Mouse (Mus musculus): ENCODE measurements at regions not wholly inside any gene's neighbourhood (a gene's known extent, or its start where the extent isn't known, plus 50 kb on each side); places are given as distances from the start of the nearest gene placed in this dataset.

GRCm38 (mm10) chr1:137963656-137964055 lies 211.9 kb downstream of the Ptprc start:
- 79% methylated on average over 6 of the region's 6 CpGs for WGBS (ENCODE audit: insufficient replicate concordance)
- H3K27ac ChIP-seq = no peak overlapping the region
- no peak overlapping the region for H3K4me3 ChIP-seq (replicated peaks)
- no peak for DNase-seq
- H3K9ac ChIP-seq = no peak overlapping the region
- H3K4me1 ChIP-seq (replicated peaks) = no peaks in the 10 kb centered on the region
- no peak overlapping the region for H3K4me2 ChIP-seq
- H3K36me3 ChIP-seq = 0 out of 2 replicates have a peak, but pooled peaks cover 4% of the 10 kb centered on the region
- no peaks in the 10 kb centered on the region for H3K9me3 ChIP-seq (replicated peaks)
- no peaks in the 10 kb centered on the region for H3K27me3 ChIP-seq
- ATAC-seq (ENCODE audit: low read depth) = no peak

- Histone ChIP-seq H3K9ac (no peak overlapping the region), H3K27ac (no peak overlapping the region), H3K27me3 (no peaks in the 10 kb centered on the region), H3K36me3 (0 out of 2 replicates have a peak, but pooled peaks cover 4% of the 10 kb centered on the region), H3K9me3 (replicated peaks) (no peaks in the 10 kb centered on the region), H3K4me2 (no peak overlapping the region), H3K4me3 (replicated peaks) (no peak overlapping the region), H3K4me1 (replicated peaks) (no peaks in the 10 kb centered on the region)
- ATAC-seq (ENCODE audit: low read depth) = no peak
- WGBS (ENCODE audit: insufficient replicate concordance) = 61% methylated on average over 3 of the region's 3 CpGs
- DNase-seq = no peak
Observed at GRCm38 (mm10) chr1:137958040-137958439, 217.5 kb downstream of the Ptprc start.

GRCm38 (mm10) chr1:137955993-137956392 lies 219.5 kb downstream of the Ptprc start:
- Histone ChIP-seq H3K36me3 (no peaks in the 10 kb centered on the region), H3K4me2 (no peak overlapping the region), H3K9me3 (replicated peaks) (no peaks in the 10 kb centered on the region), H3K9ac (no peak overlapping the region), H3K4me3 (replicated peaks) (no peak overlapping the region), H3K27ac (no peak overlapping the region), H3K27me3 (no peaks in the 10 kb centered on the region), H3K4me1 (replicated peaks) (no peaks in the 10 kb centered on the region)
- no peak for DNase-seq
- ATAC-seq (ENCODE audit: low read depth) = no peak
- 66% methylated on average over 3 of the region's 3 CpGs for WGBS (ENCODE audit: insufficient replicate concordance)

GRCm38 (mm10) chr1:137955139-137955538 lies 220.4 kb downstream of the Ptprc start:
- H3K27me3 ChIP-seq = no peaks in the 10 kb centered on the region
- no peak overlapping the region for H3K4me2 ChIP-seq
- no peaks in the 10 kb centered on the region for H3K9me3 ChIP-seq (replicated peaks)
- no peaks in the 10 kb centered on the region for H3K36me3 ChIP-seq
- no peak overlapping the region for H3K27ac ChIP-seq
- no peak for ATAC-seq (ENCODE audit: low read depth)
- H3K9ac ChIP-seq = no peak overlapping the region
- no peak for DNase-seq
- H3K4me1 ChIP-seq (replicated peaks) = no peaks in the 10 kb centered on the region
- H3K4me3 ChIP-seq (replicated peaks) = no peak overlapping the region
- WGBS (ENCODE audit: insufficient replicate concordance) = 65% methylated on average over 2 of the region's 2 CpGs

- DNase-seq (no peak), ATAC-seq (ENCODE audit: low read depth) (no peak)
- no peak overlapping the region for H3K4me3 ChIP-seq (replicated peaks)
- H3K9ac ChIP-seq = no peak overlapping the region
- no peaks in the 10 kb centered on the region for H3K4me1 ChIP-seq (replicated peaks)
- H3K27me3 ChIP-seq = no peaks in the 10 kb centered on the region
- no peak overlapping the region for H3K27ac ChIP-seq
- no peaks in the 10 kb centered on the region for H3K9me3 ChIP-seq (replicated peaks)
- no peaks in the 10 kb centered on the region for H3K36me3 ChIP-seq
- WGBS (ENCODE audit: insufficient replicate concordance) = 54% methylated on average over 1 of the region's 1 CpGs
- no peak overlapping the region for H3K4me2 ChIP-seq
Observed at GRCm38 (mm10) chr1:137953369-137953768, 222.1 kb downstream of the Ptprc start.

- Histone ChIP-seq H3K4me3 (replicated peaks) (no peak overlapping the region), H3K27me3 (no peaks in the 10 kb centered on the region), H3K9me3 (replicated peaks) (no peaks in the 10 kb centered on the region), H3K4me1 (replicated peaks) (no peaks in the 10 kb centered on the region), H3K9ac (no peak overlapping the region), H3K4me2 (no peak overlapping the region), H3K36me3 (no peaks in the 10 kb centered on the region), H3K27ac (no peak overlapping the region)
- WGBS (ENCODE audit: insufficient replicate concordance) = 77% methylated on average over 1 of the region's 1 CpGs
- no peak for ATAC-seq (ENCODE audit: low read depth)
- no peak for DNase-seq
Observed at GRCm38 (mm10) chr1:137952777-137953176, 222.7 kb downstream of the Ptprc start.

GRCm38 (mm10) chr1:137947900-137948299 lies 227.6 kb downstream of the Ptprc start:
- no peak overlapping the region for H3K4me3 ChIP-seq (replicated peaks)
- H3K36me3 ChIP-seq = no peaks in the 10 kb centered on the region
- H3K4me1 ChIP-seq (replicated peaks) = no peaks in the 10 kb centered on the region
- 37% methylated on average over 1 of the region's 1 CpGs for WGBS (ENCODE audit: insufficient replicate concordance)
- DNase-seq (no peak), ATAC-seq (ENCODE audit: low read depth) (no peak)
- no peaks in the 10 kb centered on the region for H3K27me3 ChIP-seq
- H3K27ac ChIP-seq = no peak overlapping the region
- no peak overlapping the region for H3K4me2 ChIP-seq
- no peak overlapping the region for H3K9ac ChIP-seq
- H3K9me3 ChIP-seq (replicated peaks) = no peaks in the 10 kb centered on the region

GRCm38 (mm10) chr1:137941776-137942522 lies 233.6 kb downstream of the Ptprc start:
- 78% methylated on average over 11 of the region's 11 CpGs for WGBS (ENCODE audit: insufficient replicate concordance)
- Histone ChIP-seq H3K27ac (no peak overlapping the region), H3K9me3 (replicated peaks) (no peaks in the 10 kb centered on the region), H3K27me3 (no peaks in the 10 kb centered on the region), H3K4me2 (no peak overlapping the region), H3K9ac (no peak overlapping the region), H3K36me3 (no peaks in the 10 kb centered on the region), H3K4me3 (replicated peaks) (no peak overlapping the region), H3K4me1 (replicated peaks) (no peaks in the 10 kb centered on the region)
- DNase-seq (no peak), ATAC-seq (ENCODE audit: low read depth) (no peak)

- DNase-seq (no peak), ATAC-seq (ENCODE audit: low read depth) (no peak)
- H3K4me3 ChIP-seq (replicated peaks) = no peak overlapping the region
- no peak overlapping the region for H3K9ac ChIP-seq
- H3K36me3 ChIP-seq = no peaks in the 10 kb centered on the region
- H3K27ac ChIP-seq = no peak overlapping the region
- no peak overlapping the region for H3K4me2 ChIP-seq
- WGBS (ENCODE audit: insufficient replicate concordance) = 69% methylated on average over 4 of the region's 4 CpGs
- no peaks in the 10 kb centered on the region for H3K9me3 ChIP-seq (replicated peaks)
- no peaks in the 10 kb centered on the region for H3K4me1 ChIP-seq (replicated peaks)
- no peaks in the 10 kb centered on the region for H3K27me3 ChIP-seq
Observed at GRCm38 (mm10) chr1:137935746-137936145, 239.8 kb downstream of the Ptprc start.

GRCm38 (mm10) chr1:137929764-137930163 lies 245.7 kb downstream of the Ptprc start:
- Histone ChIP-seq H3K9me3 (replicated peaks) (no peaks in the 10 kb centered on the region), H3K9ac (no peak overlapping the region), H3K4me1 (replicated peaks) (peaks cover 2% of the 10 kb centered on the region; the same call in 1 of the 2 replicates), H3K27ac (no peak overlapping the region), H3K4me2 (no peak overlapping the region), H3K27me3 (no peaks in the 10 kb centered on the region), H3K36me3 (no peaks in the 10 kb centered on the region), H3K4me3 (replicated peaks) (no peak overlapping the region)
- no peak for DNase-seq
- 66% methylated on average over 3 of the region's 3 CpGs for WGBS (ENCODE audit: insufficient replicate concordance)
- ATAC-seq (ENCODE audit: low read depth) = no peak

GRCm38 (mm10) chr1:137928522-137928921 lies 247.0 kb downstream of the Ptprc start:
- Histone ChIP-seq H3K36me3 (no peaks in the 10 kb centered on the region), H3K27me3 (no peaks in the 10 kb centered on the region), H3K4me2 (no peak overlapping the region), H3K27ac (no peak overlapping the region), H3K4me1 (replicated peaks) (peaks cover 2% of the 10 kb centered on the region; the same call in 1 of the 2 replicates), H3K4me3 (replicated peaks) (no peak overlapping the region), H3K9me3 (replicated peaks) (no peaks in the 10 kb centered on the region), H3K9ac (no peak overlapping the region)
- no peak for ATAC-seq (ENCODE audit: low read depth)
- no peak for DNase-seq
- 68% methylated on average over 6 of the region's 6 CpGs for WGBS (ENCODE audit: insufficient replicate concordance)

- no peak overlapping the region for H3K4me3 ChIP-seq (replicated peaks)
- H3K4me1 ChIP-seq (replicated peaks) = peaks cover 2% of the 10 kb centered on the region; the same call in 1 of the 2 replicates
- DNase-seq (no peak), ATAC-seq (ENCODE audit: low read depth) (peak; percentile 58; the same call in 1 of the 2 replicates)
- H3K9me3 ChIP-seq (replicated peaks) = no peaks in the 10 kb centered on the region
- WGBS (ENCODE audit: insufficient replicate concordance) = 58% methylated on average over 11 of the region's 11 CpGs
- H3K27me3 ChIP-seq = no peaks in the 10 kb centered on the region
- H3K27ac ChIP-seq = no peak overlapping the region
- H3K36me3 ChIP-seq = no peaks in the 10 kb centered on the region
- no peak overlapping the region for H3K4me2 ChIP-seq
- no peak overlapping the region for H3K9ac ChIP-seq
Observed at GRCm38 (mm10) chr1:137927953-137928352, 247.6 kb downstream of the Ptprc start.
